Mouse (Mus musculus) stomach, postnatal 0 days (tissue): ENCODE measurements around the gene Celf2.

Source experiments
- CTCF ChIP-seq: IDR thresholded peaks from 2 replicates; pipeline ENCODE4 v1.5.1; 2016; ENCODE audit warnings: antibody characterized with exemption, low read depth, mild to moderate bottlenecking, moderate library complexity
- EP300 ChIP-seq: optimal IDR thresholded peaks from 2 replicates; pipeline ENCODE3; 2016; ENCODE audit warnings: antibody characterized with exemption

DNA sequence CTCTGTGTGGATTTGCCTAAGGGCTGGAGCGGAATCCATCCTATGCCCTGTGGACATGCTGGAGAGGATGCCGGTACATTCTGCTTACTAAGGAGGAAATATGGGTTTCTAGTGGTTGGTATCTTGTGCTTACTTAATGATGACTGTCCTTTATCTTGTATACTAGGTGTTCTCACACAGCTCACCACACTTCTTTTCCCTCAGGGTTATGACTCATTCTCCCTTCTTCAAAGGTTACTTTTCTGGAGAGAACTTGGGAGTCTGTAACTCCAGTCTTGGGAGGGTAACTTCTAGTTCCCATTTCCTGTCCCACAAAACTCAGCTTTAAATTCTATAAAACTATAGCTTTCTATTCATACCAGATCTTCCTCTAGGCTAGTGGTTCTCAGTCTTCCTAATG lies 570.2 kb downstream of the Celf2 start:
- no peak for TF ChIP-seq CTCF
- TF ChIP-seq EP300, result no peak
